Mouse (Mus musculus): ENCODE data around the gene Hist1h2af. TPM values are rescaled to one million over a fixed set of nuclear protein-coding genes. Genes with fewer than 3 reads are reported as not detected.

Gene Hist1h2af
- 10 to 100 TPM in 1 of 4 experiments, 1 to 10 TPM in 2, not detected in 1; 1.7 to 10.6 (median 3.0) TPM for total RNA-seq (2022)

DNA sequence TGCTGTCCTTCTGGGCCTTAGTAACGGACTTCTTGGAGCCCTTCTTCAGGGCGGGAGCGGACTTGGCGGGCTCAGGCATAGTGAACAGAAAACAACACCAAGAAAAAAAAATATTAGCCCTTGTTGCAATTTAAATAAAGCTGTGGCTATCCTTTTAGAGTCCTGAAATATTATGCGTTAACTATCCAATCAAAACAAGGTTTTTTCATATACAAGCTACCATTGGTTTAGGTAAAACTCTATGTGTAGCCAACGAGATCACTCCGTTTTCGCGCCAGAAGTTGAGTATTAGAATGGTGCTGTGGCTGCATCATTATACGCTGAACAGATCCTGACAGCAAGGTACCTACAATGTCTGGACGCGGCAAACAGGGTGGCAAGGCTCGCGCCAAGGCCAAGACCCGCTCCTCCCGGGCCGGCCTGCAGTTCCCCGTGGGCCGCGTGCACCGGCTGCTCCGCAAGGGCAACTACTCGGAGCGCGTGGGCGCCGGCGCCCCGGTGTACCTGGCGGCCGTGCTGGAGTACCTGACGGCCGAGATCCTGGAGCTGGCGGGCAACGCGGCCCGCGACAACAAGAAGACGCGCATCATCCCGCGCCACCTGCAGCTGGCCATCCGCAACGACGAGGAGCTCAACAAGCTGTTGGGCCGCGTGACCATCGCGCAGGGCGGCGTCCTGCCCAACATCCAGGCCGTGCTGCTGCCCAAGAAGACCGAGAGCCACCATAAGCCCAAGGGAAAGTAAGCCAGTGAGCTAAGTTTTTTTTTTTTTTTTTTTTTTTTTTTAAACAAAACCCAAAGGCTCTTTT is at the start of gene Hist1h2af:
Gene Hist1h2af (plus strand): TSS at position 347 of the 808 bp plus-strand sequence.
- DNase-seq (ENCODE audit: low spot score in 2 of 2), result peak in 1 of 2 experiments; percentile 78

DNA sequence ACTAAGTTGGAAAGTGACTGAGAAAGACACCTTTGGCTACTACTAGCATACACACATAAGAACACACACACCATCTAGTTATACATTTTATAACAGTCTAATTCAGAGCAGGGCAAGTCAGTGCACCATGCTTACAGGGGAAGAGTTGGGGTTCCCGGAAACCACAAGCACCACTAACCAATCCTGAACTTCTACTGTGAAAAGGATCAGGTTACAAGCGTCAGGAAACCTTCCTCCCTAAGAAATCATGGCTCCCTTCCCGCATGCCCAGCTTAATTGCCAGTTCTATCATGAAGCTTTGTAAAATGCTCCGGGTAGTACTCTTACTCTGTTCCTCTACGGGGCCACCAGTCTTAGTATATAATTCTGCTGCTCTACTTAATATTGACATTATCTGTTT is 48.4 kb upstream of the Hist1h2af start:
- DNase-seq (ENCODE audit: low spot score in 2 of 2), result no peak

GRCm38 (mm10) chr13:23488400-23489322 is 45.0 kb upstream of the Hist1h2af start, which contains the start of gene Btn2a2:
Gene Btn2a2, minus strand, starts transcription at chr13:23488857.
- DNase-seq (ENCODE audit: low spot score in 2 of 2), result peak; percentile 35 to 69

GRCm38 (mm10) chr13:23490863-23491262 is 42.8 kb upstream of the Hist1h2af start:
- DNase-seq (ENCODE audit: low spot score in 2 of 2), result peak in 1 of 2 experiments; percentile 34

DNA sequence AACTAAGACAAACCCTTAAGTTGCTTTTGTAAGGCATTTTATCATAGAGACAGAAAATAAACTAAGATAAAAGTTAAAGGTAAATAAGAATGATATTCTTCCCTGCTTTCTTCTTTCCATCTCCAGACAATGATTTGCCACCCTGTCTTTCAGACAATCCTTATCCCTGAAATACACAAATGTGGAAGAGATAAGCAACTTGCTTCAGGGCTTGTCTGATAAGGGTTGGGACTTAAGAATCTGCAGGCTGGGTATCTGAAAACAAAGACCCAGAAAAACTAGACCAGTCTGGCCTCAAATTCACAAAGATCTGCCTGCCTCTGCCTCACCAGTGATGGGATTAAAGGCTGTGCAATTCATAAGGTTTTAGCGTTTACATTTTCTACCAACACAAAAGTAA is 42.4 kb upstream of the Hist1h2af start:
- no peak for DNase-seq (ENCODE audit: low spot score in 2 of 2)

GRCm38 (mm10) chr13:23491990-23492389 is 41.7 kb upstream of the Hist1h2af start:
- no peak for DNase-seq (ENCODE audit: low spot score in 2 of 2)

DNA sequence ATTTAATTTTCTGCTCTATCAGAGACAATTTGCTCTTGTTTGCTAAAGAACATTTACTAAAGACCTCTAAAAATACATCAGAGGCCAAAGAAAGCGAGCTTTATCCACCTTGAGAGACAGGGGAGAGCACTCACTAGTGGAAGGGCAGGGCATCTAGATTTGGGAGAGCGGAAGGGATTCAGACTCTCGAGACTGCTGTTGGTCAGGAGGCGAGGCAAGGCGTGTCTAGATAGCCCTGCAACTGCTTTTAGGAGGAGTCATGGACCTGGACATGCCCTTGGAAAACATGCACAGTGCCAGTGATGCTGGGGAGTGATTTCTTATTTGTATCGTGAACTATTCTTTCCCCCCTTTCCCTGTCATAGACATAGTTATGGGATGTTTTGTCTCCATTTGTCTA is 38.2 kb upstream of the Hist1h2af start:
- DNase-seq (ENCODE audit: low spot score in 2 of 2), result no peak

GRCm38 (mm10) chr13:23497656-23498321 is 35.9 kb upstream of the Hist1h2af start:
- peak in 1 of 2 experiments; percentile 43 for DNase-seq (ENCODE audit: low spot score in 2 of 2)

- DNase-seq (ENCODE audit: low spot score in 2 of 2), result no peak
Observed at GRCm38 (mm10) chr13:23498653-23499052, 35.1 kb upstream of the Hist1h2af start.

DNA sequence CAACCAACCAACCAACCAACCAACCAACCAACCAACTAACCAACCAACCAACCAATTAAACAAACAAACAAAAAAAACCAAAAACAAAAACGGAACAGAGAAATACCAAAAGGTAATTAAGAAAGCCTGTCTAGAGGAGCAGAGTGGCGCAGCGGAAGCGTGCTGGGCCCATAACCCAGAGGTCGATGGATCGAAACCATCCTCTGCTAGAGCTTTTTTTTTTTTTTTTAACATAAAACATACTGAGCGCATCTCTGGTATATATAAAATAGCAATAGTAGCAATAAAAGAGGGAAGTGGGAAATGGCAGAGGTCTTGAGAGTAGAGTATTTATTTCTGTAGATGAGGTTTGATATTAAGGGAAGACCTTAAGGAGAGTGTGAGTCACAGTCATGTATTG is 33.8 kb upstream of the Hist1h2af start:
- DNase-seq (ENCODE audit: low spot score in 2 of 2), result no peak

- DNase-seq (ENCODE audit: low spot score in 2 of 2), result peak; percentile 39 to 79
Observed at GRCm38 (mm10) chr13:23500424-23501200, 33.1 kb upstream of the Hist1h2af start.

DNA sequence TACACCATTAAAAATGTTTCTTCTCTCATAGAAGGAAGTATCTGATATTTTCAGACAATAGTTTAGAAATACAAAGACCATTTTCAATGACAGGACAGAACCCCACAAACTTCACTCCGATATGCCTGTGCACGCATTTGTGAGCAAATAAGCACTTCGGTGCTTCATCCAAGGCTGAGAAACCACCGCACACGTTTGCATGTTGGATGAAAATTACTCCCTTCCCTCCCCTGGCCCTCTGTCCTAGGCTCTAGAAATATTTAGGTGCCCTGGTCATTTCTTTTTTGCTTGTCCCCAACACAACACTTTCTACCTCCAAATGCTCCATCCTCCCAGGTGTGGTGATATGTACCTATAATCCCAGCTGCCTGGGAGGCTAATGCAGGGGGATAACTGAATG is 32.2 kb upstream of the Hist1h2af start:
- no peak for DNase-seq (ENCODE audit: low spot score in 2 of 2)

DNA sequence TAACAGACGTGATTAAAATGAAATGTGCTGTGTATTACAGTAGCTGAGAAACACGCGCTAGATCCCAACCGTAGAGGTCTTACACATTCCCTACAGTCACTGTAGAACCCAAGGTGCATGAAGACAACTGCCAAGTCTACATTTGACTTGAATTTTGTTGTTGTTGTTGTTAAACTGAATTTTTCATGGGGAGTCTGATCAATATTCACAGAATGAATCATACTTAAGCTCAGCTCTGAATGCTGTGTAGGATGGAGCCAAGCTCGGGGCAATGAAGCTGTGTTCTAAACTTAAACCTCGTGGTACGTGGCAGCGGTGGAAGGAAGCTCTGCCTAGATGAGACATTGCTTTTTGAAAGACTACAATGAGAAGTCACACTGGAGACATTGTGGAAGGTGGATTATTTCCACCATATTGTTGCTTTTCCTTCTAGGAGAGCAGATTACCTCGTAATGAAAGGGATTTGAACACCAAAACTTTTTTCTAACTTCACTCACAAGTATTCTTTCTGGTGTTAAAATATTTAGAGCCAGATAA is 31.6 kb upstream of the Hist1h2af start:
- no peak for DNase-seq (ENCODE audit: low spot score in 2 of 2)

- no peak for DNase-seq (ENCODE audit: low spot score in 2 of 2)
Observed at GRCm38 (mm10) chr13:23502916-23503315, 30.8 kb upstream of the Hist1h2af start.

DNA sequence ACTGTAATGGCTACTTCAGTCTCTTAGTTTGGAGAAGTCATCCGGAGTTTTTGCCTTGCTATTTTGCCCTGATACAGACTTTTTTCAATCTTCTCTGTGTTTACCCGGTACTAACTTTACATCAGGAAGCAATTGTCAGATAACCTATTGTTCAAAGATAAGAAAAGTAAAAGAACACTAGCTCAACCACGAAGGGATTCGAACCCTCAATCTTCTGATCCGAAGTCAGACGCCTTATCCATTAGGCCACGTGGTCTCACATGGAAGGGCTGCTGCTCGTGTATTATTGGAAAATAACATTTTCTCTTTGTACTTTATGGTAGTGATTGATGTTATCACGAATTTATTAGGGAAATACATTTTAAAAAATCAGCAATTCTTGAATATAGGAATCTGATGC is 29.9 kb upstream of the Hist1h2af start:
- DNase-seq (ENCODE audit: low spot score in 2 of 2), result peak in 1 of 2 experiments; percentile 43

DNA sequence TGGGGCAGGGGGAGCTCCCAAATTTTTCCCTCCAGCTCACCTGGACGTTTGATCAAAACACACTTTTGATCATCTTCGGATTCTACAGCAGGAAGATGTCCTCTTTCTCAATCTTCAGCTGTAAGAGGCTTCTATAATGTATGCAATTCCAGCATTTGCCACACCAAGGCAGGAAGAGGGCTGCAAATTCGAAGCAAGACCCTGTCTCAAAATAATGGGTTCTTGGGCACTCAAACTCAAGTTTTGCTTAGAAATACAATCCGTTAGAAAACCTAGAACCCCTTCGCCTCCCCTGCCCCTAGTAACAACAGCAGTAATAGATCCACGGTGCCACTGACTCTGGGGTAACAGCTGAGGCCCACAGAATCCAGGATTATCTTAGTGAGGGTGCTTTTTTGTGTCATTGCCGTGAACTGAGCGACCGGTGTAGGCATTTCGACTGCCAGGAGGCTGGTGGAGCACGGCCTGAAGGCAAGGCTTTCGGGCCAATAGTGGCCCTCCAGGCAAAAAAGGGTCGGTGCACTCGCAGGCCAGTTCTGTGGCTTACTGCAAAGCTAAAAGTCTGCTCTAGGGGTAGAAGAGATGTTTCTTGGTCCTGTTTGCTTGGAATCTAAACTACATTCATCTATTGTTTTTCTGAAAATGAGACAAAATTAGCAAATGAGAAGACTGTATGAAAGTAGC is 27.9 kb upstream of the Hist1h2af start:
- no peak for DNase-seq (ENCODE audit: low spot score in 2 of 2)

DNA sequence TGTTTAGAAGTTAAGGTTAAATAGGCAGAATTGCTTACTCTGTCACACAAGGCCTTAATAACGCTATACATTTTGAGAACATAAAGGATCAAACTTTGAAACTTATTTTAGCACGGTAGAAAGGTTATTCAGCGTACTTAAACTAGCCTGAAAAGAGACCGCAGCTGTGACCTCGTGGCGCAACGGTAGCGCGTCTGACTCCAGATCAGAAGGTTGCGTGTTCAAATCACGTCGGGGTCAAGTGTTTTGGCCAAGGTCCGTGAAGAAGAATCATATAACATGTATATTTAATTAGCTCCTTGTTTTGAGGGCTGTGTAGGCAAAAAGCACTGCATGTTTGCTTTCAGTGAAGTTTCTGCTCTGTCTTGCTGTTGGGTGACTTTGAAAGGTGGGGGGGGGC is 27.4 kb upstream of the Hist1h2af start:
- DNase-seq (ENCODE audit: low spot score in 2 of 2), result no peak

- DNase-seq (ENCODE audit: low spot score in 2 of 2), result no peak
Observed at GRCm38 (mm10) chr13:23506819-23507515, 26.7 kb upstream of the Hist1h2af start.

DNA sequence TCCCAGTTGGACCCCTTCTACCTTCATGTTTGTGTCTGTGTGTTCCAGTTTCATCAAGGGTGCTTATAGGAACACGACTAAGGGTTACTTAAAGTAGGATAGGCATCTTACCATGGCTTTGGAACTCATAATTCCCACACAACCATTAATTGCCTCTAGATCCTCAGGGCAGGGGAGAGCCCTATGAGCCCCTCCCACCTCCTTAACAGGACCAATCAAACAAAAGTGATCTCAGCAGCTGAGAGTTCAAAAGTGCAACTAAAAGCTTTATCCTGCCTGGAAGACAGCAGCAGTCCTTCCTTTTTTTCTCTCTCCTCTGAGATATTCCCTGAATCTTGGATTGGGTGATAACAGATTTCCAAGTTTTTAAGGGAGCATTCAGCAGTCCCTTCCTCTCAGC is 23.6 kb upstream of the Hist1h2af start:
- DNase-seq (ENCODE audit: low spot score in 2 of 2), result no peak
